Mouse (Mus musculus) megakaryocyte, embryonic 14.5 days (primary cell): ENCODE measurements around the gene Gm38655. TPM values are rescaled to one million over a fixed set of nuclear protein-coding genes. Genes with fewer than 3 reads are reported as not detected.
"Not testable (repeated sequence)": the region's sequence is repeated elsewhere in the genome, so short reads cannot be mapped to it uniquely, and the experiment has no call there.

Source experiments
- H3K27me3 ChIP-seq: replicated peaks from 2 replicates; pipeline ENCODE3; 2012; ENCODE audit warnings: inconsistent platforms
- H3K36me3 ChIP-seq: replicated peaks from 2 replicates; pipeline ENCODE3; 2012; ENCODE audit warnings: low read length, inconsistent platforms, mixed read lengths
- H3K4me1 ChIP-seq: 2 replicates; pipeline ENCODE4 v1.6.1; 2012; ENCODE audit warnings: inconsistent platforms
- H3K4me3 ChIP-seq: replicated peaks from 2 replicates; pipeline ENCODE3; 2012; ENCODE audit warnings: moderate library complexity, mild to moderate bottlenecking, inconsistent platforms
- H3K9me3 ChIP-seq: 2 replicates; pipeline ENCODE4 v1.6.1; 2012; ENCODE audit warnings: inconsistent platforms
- FLI1 ChIP-seq: IDR thresholded peaks from 2 replicates; pipeline ENCODE4 v1.6.1; 2012; ENCODE audit warnings: low read length, inconsistent platforms, mixed read lengths
- GATA1 ChIP-seq: IDR thresholded peaks from 3 replicates; pipeline ENCODE4 v1.6.1; 2012; ENCODE audit warnings: mixed read lengths, low read length, inconsistent platforms, borderline replicate concordance
- polyA plus RNA-seq: library from polyadenylated mRNA; stranded (reverse); fragments of >175 nt; gene quantifications from 2 replicates; pipeline ENCODE4 v1.2.3, GENCODE M21; 2012; ENCODE audit warnings: low replicate concordance; ENCODE audit not compliant: insufficient read depth

Gene Gm38655
- polyA plus RNA-seq, 1 experiment = not detected

- Histone ChIP-seq H3K4me1 (peaks cover 22% of the 10 kb centered on the region), H3K27me3 (peaks cover 17% of the 10 kb centered on the region), H3K9me3 (no peaks in the 10 kb centered on the region), H3K36me3 (no peaks in the 10 kb centered on the region), H3K4me3 (no peak overlapping the region)
- no peak for TF ChIP-seq GATA1
- TF ChIP-seq FLI1 = no peak
Observed at GRCm38 (mm10) chr17:25127681-25128080, 47.6 kb downstream of the Gm38655 start.

GRCm38 (mm10) chr17:25127079-25127478 is 48.2 kb downstream of the Gm38655 start:
- TF ChIP-seq FLI1 (no peak), GATA1 (no peak)
- H3K4me1 ChIP-seq = peaks cover 22% of the 10 kb centered on the region
- H3K36me3 ChIP-seq = no peaks in the 10 kb centered on the region
- H3K4me3 ChIP-seq = peak overlapping the region; percentile 84
- no peaks in the 10 kb centered on the region for H3K9me3 ChIP-seq
- H3K27me3 ChIP-seq = peaks cover 22% of the 10 kb centered on the region

GRCm38 (mm10) chr17:25125442-25126060 is 49.7 kb downstream of the Gm38655 start:
- not testable (repeated sequence) for H3K9me3 ChIP-seq, H3K4me3 ChIP-seq, H3K36me3 ChIP-seq
- H3K27me3 ChIP-seq = peaks cover 36% of the 10 kb centered on the region
- peaks cover 22% of the 10 kb centered on the region for H3K4me1 ChIP-seq

GRCm38 (mm10) chr17:25123979-25124378 is 51.3 kb downstream of the Gm38655 start:
- H3K36me3 ChIP-seq = no peaks in the 10 kb centered on the region
- H3K4me3 ChIP-seq = no peak overlapping the region
- peaks cover 26% of the 10 kb centered on the region for H3K4me1 ChIP-seq
- TF ChIP-seq GATA1 (no peak), FLI1 (no peak)
- no peaks in the 10 kb centered on the region for H3K9me3 ChIP-seq
- peaks cover 42% of the 10 kb centered on the region for H3K27me3 ChIP-seq

Other genes starting within 250 kb of the Gm38655 start
- gene Mapk8ip3, start 238.5 kb downstream of the Gm38655 start, polyA plus RNA-seq = 20.5 and 36.6 TPM in 2 replicates
- 3.5 and 8.6 TPM in 2 replicates for gene Jpt2, start 214.8 kb downstream of the Gm38655 start, polyA plus RNA-seq
- gene Cramp1l, start 159.7 kb downstream of the Gm38655 start, polyA plus RNA-seq = 4.5 and 5.5 TPM in 2 replicates
- gene Ift140, start 159.4 kb downstream of the Gm38655 start, polyA plus RNA-seq = 6.9 and 7.4 TPM in 2 replicates
- gene Tmem204, start 91.9 kb downstream of the Gm38655 start, polyA plus RNA-seq = not detected in 2 replicates
- gene Telo2, start 59.5 kb downstream of the Gm38655 start, polyA plus RNA-seq = 9.1 and 27.2 TPM in 2 replicates
- 0.12 TPM in 1 of 2 replicates, not detected in the other for gene Ptx4, start 54.7 kb downstream of the Gm38655 start, polyA plus RNA-seq
- gene Clcn7, start 42.1 kb downstream of the Gm38655 start, polyA plus RNA-seq = 17.8 and 22.0 TPM in 2 replicates
- gene Ccdc154, start 13.0 kb downstream of the Gm38655 start, polyA plus RNA-seq = not detected in 2 replicates
- gene BC003965, start 9.1 kb upstream of the Gm38655 start, polyA plus RNA-seq = 31.5 and 33.2 TPM in 2 replicates
- gene Unkl, start 12.9 kb upstream of the Gm38655 start, polyA plus RNA-seq = 20.2 and 51.9 TPM in 2 replicates
- 27.2 and 30.1 TPM in 2 replicates for gene Gnptg, start 64.7 kb upstream of the Gm38655 start, polyA plus RNA-seq
- gene Tsr3, start 64.7 kb upstream of the Gm38655 start, polyA plus RNA-seq = 12.5 and 25.4 TPM in 2 replicates
- 1.7 and 2.7 TPM in 2 replicates for gene Baiap3, start 80.9 kb upstream of the Gm38655 start, polyA plus RNA-seq
- gene Ube2i, start 99.2 kb upstream of the Gm38655 start, polyA plus RNA-seq = 72.7 and 190 TPM in 2 replicates
- 1.5 and 34.1 TPM in 2 replicates for gene Prss34, start 122.9 kb upstream of the Gm38655 start, polyA plus RNA-seq
- 0.68 TPM in 1 of 2 replicates, not detected in the other for gene Prss28, start 133.2 kb upstream of the Gm38655 start, polyA plus RNA-seq
- gene Prss29, start 143.2 kb upstream of the Gm38655 start, polyA plus RNA-seq = not detected in 2 replicates
- gene Tpsab1, start 170.1 kb upstream of the Gm38655 start, polyA plus RNA-seq = 0.23 TPM in 1 of 2 replicates, not detected in the other
- 0.26 TPM in 1 of 2 replicates, not detected in the other for gene Tpsb2, start 190.8 kb upstream of the Gm38655 start, polyA plus RNA-seq
- gene Tpsg1, start 193.8 kb upstream of the Gm38655 start, polyA plus RNA-seq = not detected in 2 replicates